ENCODE assay signal across 8 mouse cellular contexts in the genomic region with DNA sequence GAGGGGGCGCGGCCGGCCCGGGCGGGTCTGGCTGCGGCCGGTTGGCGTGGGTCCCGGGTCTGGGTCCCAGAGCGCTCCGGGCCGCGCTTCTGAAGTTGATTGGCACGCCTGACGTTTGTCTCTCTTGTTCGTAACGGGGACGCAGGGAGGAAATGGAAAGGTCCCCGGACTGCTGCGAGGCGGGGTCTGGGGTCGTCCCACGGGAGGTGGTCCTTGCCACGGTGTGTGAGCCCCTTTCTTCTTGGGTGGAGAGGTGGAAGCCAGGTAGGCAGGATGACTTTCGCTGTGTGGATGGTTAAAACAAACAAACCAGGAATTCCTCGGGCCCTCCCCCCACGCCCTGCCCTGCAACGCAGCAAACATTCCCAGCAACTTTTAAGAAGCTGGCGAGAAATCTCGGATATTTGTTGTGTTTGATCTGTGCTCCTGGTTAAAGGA. TPM values are rescaled to one million over a fixed set of nuclear protein-coding genes. Genes with fewer than 3 reads are reported as not detected.
A peak's percentile ranks its signal among the peaks of the same experiment; 100 is the strongest.
DNase-seq lines count a peak whose midpoint lies in the region; ATAC-seq and TF ChIP-seq lines count a peak whose summit lies in the region.

No protein-coding gene starts in this region.

- TF ChIP-seq CTCF in lung, embryonic 14.5 days (IDR thresholded peaks at IDR 0.05; ENCODE audit: low read depth) = no peak

- peak; percentile 87 for ATAC-seq in lung, embryonic 14.5 days (ENCODE audit: insufficient read depth)
- ATAC-seq in embryonic facial prominence, embryonic 11.5 days (replicated peaks; ENCODE audit: insufficient number of reproducible peaks, low FRiP score, low TSS enrichment, low read depth) = peak; percentile 91
- no peak; the same call in 1 of the 2 replicates for ATAC-seq in intestine, embryonic 14.5 days (replicated peaks; ENCODE audit: low FRiP score, low TSS enrichment, low read depth)

- H3K4me3 ChIP-seq in lung, embryonic 14.5 days (ENCODE audit: low read depth, low read length) = peak overlapping the region; percentile 82
- peak overlapping the region; percentile 73 for H3K4me3 ChIP-seq in embryonic facial prominence, embryonic 11.5 days (ENCODE audit: low read depth, low read length)
- H3K4me3 ChIP-seq in intestine, embryonic 14.5 days (ENCODE audit: low read depth, low read length) = peak overlapping the region; percentile 70
- peak overlapping the region; percentile 94 for H3K4me3 ChIP-seq in macrophage (ENCODE audit: inconsistent target)

- peak overlapping the region; percentile 97 for H3K27ac ChIP-seq in lung, embryonic 14.5 days (ENCODE audit: low read depth)
- H3K27ac ChIP-seq in embryonic facial prominence, embryonic 11.5 days (replicated peaks; ENCODE audit: low read depth, low read length) = peak overlapping the region; percentile 86
- peak overlapping the region; percentile 93 for H3K27ac ChIP-seq in intestine, embryonic 14.5 days (ENCODE audit: low read depth)
- H3K27ac ChIP-seq in macrophage = peak overlapping the region; percentile 55

- H3K9ac ChIP-seq in lung, embryonic 14.5 days = peak overlapping the region; percentile 90
- H3K9ac ChIP-seq in embryonic facial prominence, embryonic 11.5 days (replicated peaks; ENCODE audit: low read length) = peak overlapping the region; percentile 83
- peak overlapping the region; percentile 71 for H3K9ac ChIP-seq in intestine, embryonic 14.5 days (ENCODE audit: low read length)

- H3K79me2 ChIP-seq in macrophage (ENCODE audit: inconsistent target) = peaks cover 24% of the 10 kb centered on the region

- H3K4me1 ChIP-seq in lung, embryonic 14.5 days (ENCODE audit: insufficient read depth) = peaks cover 6% of the 10 kb centered on the region
- H3K4me1 ChIP-seq in embryonic facial prominence, embryonic 11.5 days (ENCODE audit: control insufficient read depth, insufficient read depth, low read length) = no peaks in the 10 kb centered on the region
- peaks cover 6% of the 10 kb centered on the region for H3K4me1 ChIP-seq in intestine, embryonic 14.5 days (replicated peaks; ENCODE audit: control insufficient read depth, insufficient read depth, low read length)

- H3K27me3 ChIP-seq in lung, embryonic 14.5 days (ENCODE audit: insufficient read depth, low read length) = no peaks in the 10 kb centered on the region
- no peaks in the 10 kb centered on the region for H3K27me3 ChIP-seq in embryonic facial prominence, embryonic 11.5 days (ENCODE audit: control insufficient read depth, insufficient read depth, low read length)
- H3K27me3 ChIP-seq in intestine, embryonic 14.5 days (replicated peaks; ENCODE audit: control insufficient read depth, insufficient read depth, low read length) = no peaks in the 10 kb centered on the region

- H3K4me2 ChIP-seq in lung, embryonic 14.5 days = peak overlapping the region; percentile 51
- peak overlapping the region; percentile 59 for H3K4me2 ChIP-seq in embryonic facial prominence, embryonic 11.5 days (ENCODE audit: low read depth, low read length)
- peak overlapping the region; percentile 63 for H3K4me2 ChIP-seq in intestine, embryonic 14.5 days (ENCODE audit: low read length)

- peak; percentile 34 to 79 for DNase-seq in cerebellum, postnatal 4 days (ENCODE audit: low spot score in 2 of 2)
- DNase-seq in cerebellum, postnatal 36 days = no peak
- peak; percentile 86 for DNase-seq in lung, embryonic 14.5 days
- no peak for DNase-seq in lung, postnatal 4 days
- peak; percentile 74 for DNase-seq in embryonic facial prominence, embryonic 11.5 days (ENCODE audit: low spot score)
- DNase-seq in intestine, embryonic 14.5 days (ENCODE audit: low spot score) = peak; percentile 88
- no peak for DNase-seq in ovary, postnatal 10 days (ENCODE audit: low spot score)

- under 1% methylated on average over 24 of the region's 30 CpGs for WGBS in lung, embryonic 14.5 days
- under 1% methylated on average over 30 of the region's 30 CpGs for WGBS in embryonic facial prominence, embryonic 11.5 days
- under 1% methylated on average over 20 of the region's 30 CpGs for WGBS in intestine, embryonic 14.5 days
- WGBS in macrophage (ENCODE audit: missing documents) = under 1% methylated on average over 30 of the region's 30 CpGs

- H3K9me3 ChIP-seq in lung, embryonic 14.5 days (ENCODE audit: low read depth, low read length) = no peaks in the 10 kb centered on the region
- no peaks in the 10 kb centered on the region for H3K9me3 ChIP-seq in embryonic facial prominence, embryonic 11.5 days (replicated peaks; ENCODE audit: control insufficient read depth, low read length)
- no peaks in the 10 kb centered on the region for H3K9me3 ChIP-seq in intestine, embryonic 14.5 days (ENCODE audit: control insufficient read depth, low read length)

- H3K36me3 ChIP-seq in lung, embryonic 14.5 days (ENCODE audit: insufficient read depth) = 0 out of 2 replicates have a peak, but pooled peaks cover 2% of the 10 kb centered on the region
- no peaks in the 10 kb centered on the region for H3K36me3 ChIP-seq in embryonic facial prominence, embryonic 11.5 days (replicated peaks; ENCODE audit: control insufficient read depth, insufficient read depth, low read depth, low read length)
- H3K36me3 ChIP-seq in intestine, embryonic 14.5 days (ENCODE audit: control insufficient read depth, insufficient read depth, low read length) = peaks cover 9% of the 10 kb centered on the region; the same call in 1 of the 2 replicates
- no peaks in the 10 kb centered on the region for H3K36me3 ChIP-seq in macrophage (ENCODE audit: inconsistent target)

RNA-seq across cellular contexts. Expression of gene Nbeal1, which starts 0.4 kb away (rescaled TPM):
- polyA plus RNA-seq in lung, embryonic 14.5 days (2014; fragmentation: Nextera tagmentation; extraction: Ambion mirVana) = 13.4 and 13.6 TPM in 2 replicates
- polyA plus RNA-seq in embryonic facial prominence, embryonic 11.5 days (2014; fragmentation: Nextera tagmentation; extraction: Ambion mirVana) = 6.3 and 6.7 TPM in 2 replicates
- polyA plus RNA-seq in intestine, embryonic 14.5 days (2014; fragmentation: Nextera tagmentation; extraction: Ambion mirVana) = 8.0 and 9.9 TPM in 2 replicates
- total RNA-seq in macrophage (2018; cell fraction: chromatin; rRNA removed) = 100 to 1,000 TPM; 124 to 313 (median 165) TPM
- total RNA-seq in macrophage (2018; cell fraction: cytosol; rRNA removed) = 10 to 100 TPM in 16 of 26 experiments, 1 to 10 TPM in 10; 6.4 to 21.5 (median 12.6) TPM
- total RNA-seq in macrophage (2018; cell fraction: nucleus; rRNA removed) = 100 to 1,000 TPM in 9 of 26 experiments, 10 to 100 TPM in 17; 42.5 to 159 (median 94.1) TPM
- 2.6 to 4.5 TPM (median 4.4 TPM) in 3 replicates for polyA plus RNA-seq in macrophage (2018)

Comparison
In these comparisons a context has a peak if more than half of its experiments do, and no peak if none do; other contexts are left out.
1. DNase-seq: peak in cerebellum, postnatal 4 days (2 of 2), lung, embryonic 14.5 days (single experiment), embryonic facial prominence, embryonic 11.5 days (single experiment) and intestine, embryonic 14.5 days (single experiment); none in cerebellum, postnatal 36 days (0 of 2), lung, postnatal 4 days (0 of 2) and ovary, postnatal 10 days (single experiment).
2. Peak in every context shown above with its lines, with median percentiles within 50 percentile points of each other: H3K27ac ChIP-seq, H3K4me2 ChIP-seq, H3K4me3 ChIP-seq and H3K9ac ChIP-seq.